Mouse (Mus musculus): ENCODE results near the gene Wsb2. TPM values are rescaled to one million over a fixed set of nuclear protein-coding genes. Genes with fewer than 3 reads are reported as not detected.
"Not testable (repeated sequence)": the region's sequence is repeated elsewhere in the genome, so short reads cannot be mapped to it uniquely, and the experiment has no call there.

The Wsb2 gene
- polyA plus RNA-seq, 1 experiment: 29.6 TPM

DNA sequence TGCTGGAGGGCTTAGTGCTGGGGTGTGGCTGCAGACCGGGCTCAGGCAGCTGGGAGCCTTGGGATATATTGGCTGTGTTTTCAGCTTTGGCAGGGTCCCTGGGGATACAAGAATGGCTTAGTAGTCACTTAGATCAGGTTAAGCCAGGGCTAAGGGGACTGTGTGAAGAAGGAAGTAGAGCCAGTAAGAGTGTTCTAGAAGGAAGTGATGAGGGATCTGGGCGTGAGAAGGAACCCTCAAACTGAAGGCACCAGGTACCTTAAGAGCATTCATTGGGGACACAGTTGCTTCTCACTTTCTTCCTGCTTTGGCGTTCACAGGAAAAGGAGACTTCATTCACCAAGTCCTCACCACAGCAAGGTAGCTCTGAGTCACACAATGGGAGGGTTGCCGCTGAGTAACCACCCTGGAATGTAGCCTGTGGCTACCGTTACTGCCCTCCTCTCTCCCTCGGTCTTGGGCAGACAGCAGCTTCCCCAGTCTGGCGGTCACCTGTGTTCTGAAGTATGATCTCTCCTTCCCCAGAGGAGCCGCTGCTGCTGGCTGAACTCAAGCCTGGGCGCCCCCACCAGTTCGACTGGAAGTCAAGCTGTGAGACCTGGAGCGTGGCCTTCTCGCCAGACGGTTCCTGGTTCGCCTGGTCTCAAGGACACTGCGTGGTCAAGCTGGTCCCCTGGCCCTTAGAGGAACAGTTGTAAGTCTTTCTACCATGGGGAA lies 6.1 kb downstream of the Wsb2 start:
- H3K4me3 ChIP-seq (replicated peaks): peak overlapping the region; percentile 11
- no peak for TF ChIP-seq GATA1 (IDR thresholded peaks at IDR 0.05; ENCODE audit: borderline replicate concordance, low read length)
- no peak for TF ChIP-seq FLI1 (IDR thresholded peaks at IDR 0.05; ENCODE audit: low read length)
- peaks cover 51% of the 10 kb centered on the region for H3K4me1 ChIP-seq
- H3K9me3 ChIP-seq: no peaks in the 10 kb centered on the region
- H3K36me3 ChIP-seq (replicated peaks; ENCODE audit: low read length): peaks cover 49% of the 10 kb centered on the region
- H3K27me3 ChIP-seq (replicated peaks): no peaks in the 10 kb centered on the region

GRCm38 (mm10) chr5:117364821-117365220 lies 7.7 kb downstream of the Wsb2 start:
- Histone ChIP-seq H3K9me3 (no peaks in the 10 kb centered on the region), H3K27me3 (replicated peaks) (no peaks in the 10 kb centered on the region), H3K4me3 (replicated peaks) (no peak overlapping the region), H3K36me3 (replicated peaks; ENCODE audit: low read length) (peaks cover 65% of the 10 kb centered on the region), H3K4me1 (peaks cover 36% of the 10 kb centered on the region)
- TF ChIP-seq FLI1 (IDR thresholded peaks at IDR 0.05; ENCODE audit: low read length) (no peak), GATA1 (IDR thresholded peaks at IDR 0.05; ENCODE audit: borderline replicate concordance, low read length) (no peak)

DNA sequence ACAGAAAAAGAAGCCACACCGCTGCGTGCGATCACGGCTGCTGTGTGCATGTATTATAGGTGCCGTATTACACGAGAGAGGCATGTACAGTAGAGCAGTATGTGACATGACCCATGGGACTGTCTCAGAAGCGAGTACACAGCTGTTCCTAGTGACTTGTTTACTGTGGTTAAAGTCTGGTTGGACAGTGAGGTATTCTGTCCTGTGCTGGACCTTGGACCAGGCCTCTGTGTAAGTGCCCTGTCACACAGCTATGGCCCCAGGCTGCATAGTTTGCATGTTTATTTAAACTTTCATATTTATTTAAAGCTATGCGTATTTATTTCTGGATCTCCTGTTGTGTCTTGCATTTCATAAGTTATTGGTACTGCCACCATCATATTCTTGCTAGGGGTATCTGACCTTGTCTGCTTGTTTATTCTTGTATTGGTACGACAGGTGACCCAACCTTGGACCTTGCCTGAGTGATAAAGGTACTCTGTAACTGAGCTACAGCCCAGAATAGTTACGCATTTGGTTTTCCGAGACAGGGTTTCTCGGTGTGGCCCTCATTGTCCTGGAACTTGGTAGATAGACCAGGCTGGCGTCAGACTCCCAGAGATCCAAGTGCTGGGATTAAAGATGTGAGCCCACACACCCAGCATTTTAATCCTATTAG lies 8.9 kb downstream of the Wsb2 start:
- TF ChIP-seq FLI1 (IDR thresholded peaks at IDR 0.05; ENCODE audit: low read length): no peak
- no peak for TF ChIP-seq GATA1 (IDR thresholded peaks at IDR 0.05; ENCODE audit: borderline replicate concordance, low read length)
- Histone ChIP-seq H3K4me1 (peaks cover 24% of the 10 kb centered on the region), H3K27me3 (replicated peaks) (no peaks in the 10 kb centered on the region), H3K4me3 (replicated peaks) (no peak overlapping the region), H3K36me3 (replicated peaks; ENCODE audit: low read length) (peaks cover 77% of the 10 kb centered on the region), H3K9me3 (no peaks in the 10 kb centered on the region)

- Histone ChIP-seq H3K27me3 (replicated peaks) (no peaks in the 10 kb centered on the region), H3K4me3 (replicated peaks) (no peak overlapping the region), H3K4me1 (peaks cover 12% of the 10 kb centered on the region), H3K36me3 (replicated peaks; ENCODE audit: low read length) (peaks cover 89% of the 10 kb centered on the region), H3K9me3 (no peaks in the 10 kb centered on the region)
- TF ChIP-seq GATA1 (IDR thresholded peaks at IDR 0.05; ENCODE audit: borderline replicate concordance, low read length) (no peak), FLI1 (IDR thresholded peaks at IDR 0.05; ENCODE audit: low read length) (no peak)
Measured at GRCm38 (mm10) chr5:117367206-117367605, 10.1 kb downstream of the Wsb2 start.

DNA sequence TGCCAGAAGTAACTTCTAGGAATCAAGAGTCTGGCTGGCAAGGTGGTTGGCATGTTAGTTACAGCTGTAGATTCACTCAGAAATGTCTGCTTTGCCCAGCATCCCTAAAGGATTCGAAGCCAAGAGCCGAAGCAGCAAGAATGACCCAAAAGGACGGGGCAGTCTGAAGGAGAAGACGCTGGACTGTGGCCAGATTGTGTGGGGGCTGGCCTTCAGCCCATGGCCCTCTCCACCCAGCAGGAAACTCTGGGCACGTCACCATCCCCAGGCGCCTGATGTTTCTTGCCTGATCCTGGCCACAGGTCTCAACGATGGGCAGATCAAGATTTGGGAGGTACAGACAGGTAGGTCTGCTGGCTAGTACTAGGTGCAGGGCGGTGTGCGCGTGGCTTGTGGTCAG lies 13.5 kb downstream of the Wsb2 start:
- Histone ChIP-seq H3K9me3 (no peaks in the 10 kb centered on the region), H3K36me3 (replicated peaks; ENCODE audit: low read length) (peaks cover 96% of the 10 kb centered on the region), H3K4me3 (replicated peaks) (no peak overlapping the region), H3K4me1 (peaks cover 6% of the 10 kb centered on the region; the same call in 1 of the 2 replicates), H3K27me3 (replicated peaks) (no peaks in the 10 kb centered on the region)
- no peak for TF ChIP-seq FLI1 (IDR thresholded peaks at IDR 0.05; ENCODE audit: low read length)
- no peak for TF ChIP-seq GATA1 (IDR thresholded peaks at IDR 0.05; ENCODE audit: borderline replicate concordance, low read length)

DNA sequence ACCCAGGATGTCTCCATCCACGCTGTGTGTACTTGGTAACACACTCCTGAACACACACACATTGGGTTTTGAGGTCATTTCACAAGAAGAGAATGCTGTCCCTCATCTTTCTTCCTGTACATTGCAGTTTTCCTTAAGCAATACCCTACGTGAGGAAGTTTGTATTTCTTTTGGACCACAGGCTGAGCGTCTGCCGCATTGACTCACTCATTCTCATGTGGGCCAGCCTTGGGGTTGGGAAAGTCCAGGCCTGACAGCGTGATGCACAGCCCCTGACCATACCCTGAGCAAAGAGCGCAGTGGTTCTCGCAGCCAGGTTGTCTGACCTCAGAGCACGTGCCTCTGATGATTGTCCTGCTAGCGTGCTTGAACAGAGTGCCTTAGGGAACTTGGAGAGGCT lies 16.3 kb downstream of the Wsb2 start:
- TF ChIP-seq FLI1 (IDR thresholded peaks at IDR 0.05; ENCODE audit: low read length) (no peak), GATA1 (IDR thresholded peaks at IDR 0.05; ENCODE audit: borderline replicate concordance, low read length) (no peak)

GRCm38 (mm10) chr5:117374372-117375049 lies 17.4 kb downstream of the Wsb2 start:
- no peak; the same call in 2 of the 3 replicates for TF ChIP-seq GATA1 (IDR thresholded peaks at IDR 0.05; ENCODE audit: borderline replicate concordance, low read length)
- no peak for TF ChIP-seq FLI1 (IDR thresholded peaks at IDR 0.05; ENCODE audit: low read length)
- peak overlapping the region; percentile 74 for H3K4me3 ChIP-seq (replicated peaks)
- peaks cover 6% of the 10 kb centered on the region; the same call in 1 of the 2 replicates for H3K4me1 ChIP-seq
- peaks cover 92% of the 10 kb centered on the region for H3K36me3 ChIP-seq (replicated peaks; ENCODE audit: low read length)
- H3K9me3 ChIP-seq: no peaks in the 10 kb centered on the region
- no peaks in the 10 kb centered on the region for H3K27me3 ChIP-seq (replicated peaks)

More for the DNA sequence above, 16.3 kb downstream of the Wsb2 start:
- Histone ChIP-seq H3K9me3 (no peaks in the 10 kb centered on the region), H3K36me3 (replicated peaks; ENCODE audit: low read length) (peaks cover 92% of the 10 kb centered on the region), H3K4me1 (peaks cover 6% of the 10 kb centered on the region; the same call in 1 of the 2 replicates), H3K27me3 (replicated peaks) (no peaks in the 10 kb centered on the region), H3K4me3 (replicated peaks) (peak overlapping the region; percentile 25)

GRCm38 (mm10) chr5:117376331-117376761 lies 19.2 kb downstream of the Wsb2 start:
- Histone ChIP-seq H3K27me3 (replicated peaks) (no peaks in the 10 kb centered on the region), H3K4me3 (replicated peaks) (no peak overlapping the region), H3K36me3 (replicated peaks; ENCODE audit: low read length) (peaks cover 92% of the 10 kb centered on the region), H3K9me3 (no peaks in the 10 kb centered on the region), H3K4me1 (peaks cover 15% of the 10 kb centered on the region)
- TF ChIP-seq GATA1 (IDR thresholded peaks at IDR 0.05; ENCODE audit: borderline replicate concordance, low read length): no peak
- no peak for TF ChIP-seq FLI1 (IDR thresholded peaks at IDR 0.05; ENCODE audit: low read length)

DNA sequence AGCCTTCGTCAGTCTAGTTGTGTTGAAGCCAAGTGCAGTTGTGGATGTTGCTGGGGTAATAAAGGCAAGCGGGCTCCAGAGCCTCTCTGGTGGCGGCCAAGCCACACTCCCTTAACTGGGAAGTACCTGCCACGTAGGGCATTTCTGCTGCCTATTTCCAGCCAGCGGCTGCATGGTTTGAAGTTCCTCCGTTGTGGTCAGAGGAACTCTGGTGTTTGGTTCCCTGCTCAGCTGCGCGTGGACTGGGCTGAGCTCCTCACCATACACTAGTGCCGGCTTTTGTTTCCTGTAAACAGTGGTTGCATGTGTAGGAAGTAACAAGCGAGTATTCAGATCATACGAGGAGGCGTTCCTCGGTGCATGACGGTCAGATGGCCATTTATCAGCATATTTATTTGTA lies 20.6 kb downstream of the Wsb2 start:
- not testable (repeated sequence) for H3K4me3 ChIP-seq (replicated peaks); H3K27me3 ChIP-seq (replicated peaks); H3K9me3 ChIP-seq
- peaks cover 92% of the 10 kb centered on the region for H3K36me3 ChIP-seq (replicated peaks; ENCODE audit: low read length)
- peaks cover 24% of the 10 kb centered on the region for H3K4me1 ChIP-seq

- Histone ChIP-seq H3K27me3 (replicated peaks) (no peaks in the 10 kb centered on the region), H3K4me1 (peaks cover 22% of the 10 kb centered on the region), H3K4me3 (replicated peaks) (no peak overlapping the region), H3K36me3 (replicated peaks; ENCODE audit: low read length) (peaks cover 92% of the 10 kb centered on the region), H3K9me3 (no peaks in the 10 kb centered on the region)
- TF ChIP-seq FLI1 (IDR thresholded peaks at IDR 0.05; ENCODE audit: low read length) (no peak), GATA1 (IDR thresholded peaks at IDR 0.05; ENCODE audit: borderline replicate concordance, low read length) (no peak)
Measured at GRCm38 (mm10) chr5:117380199-117380598, 23.1 kb downstream of the Wsb2 start.

Data from megakaryocyte, embryonic 14.5 days (primary cell).